Mouse (Mus musculus) spleen, adult 2 months (tissue): ENCODE data around the gene Arid1b.

Experiments used
- CTCF ChIP-seq: fragments of 200-500 bp; IDR thresholded peaks from 2 replicates; pipeline ENCODE4 v1.5.1; 2011; ENCODE audit warnings: mild to moderate bottlenecking, inconsistent platforms; ENCODE audit not compliant: insufficient read depth, insufficient read length, insufficient replicate concordance; ENCODE audit errors: extremely low read depth
- POLR2A ChIP-seq: fragments of 200-500 bp; IDR thresholded peaks from 2 replicates; pipeline ENCODE4 v1.6.1; 2011; ENCODE audit warnings: low read depth, low read length, inconsistent platforms

GRCm38 (mm10) chr17:5130116-5130515 is 136.0 kb downstream of the Arid1b start:
- TF ChIP-seq CTCF = no peak
- TF ChIP-seq POLR2A = no peak
